Mouse (Mus musculus) A20 (cell line): ENCODE measurements around the gene Tex9.

Source experiments
- DNase-seq: peaks from one replicate; pipeline ENCODE4 v3.0.0-alpha.2; 2011; ENCODE audit warnings: low read depth, low spot score

Gene Tex9

DNA sequence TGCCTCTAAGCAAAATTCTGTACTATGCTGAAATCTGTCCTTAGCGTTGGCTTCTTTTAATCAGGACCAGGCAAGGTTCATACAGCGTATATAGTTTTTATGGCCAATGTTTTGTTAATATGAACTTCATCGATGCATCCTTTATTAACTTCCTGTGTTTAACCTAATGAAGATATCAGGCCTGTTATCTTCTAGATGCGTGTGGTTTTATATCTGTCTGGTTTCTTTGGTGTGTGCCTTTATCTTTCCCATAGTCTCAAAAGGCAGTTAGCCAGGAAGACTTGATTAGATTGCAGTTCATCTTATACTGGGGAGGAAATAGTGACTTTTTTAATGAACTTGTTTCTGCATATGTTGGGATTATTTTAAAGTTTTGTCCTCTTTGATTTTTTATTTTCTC lies 51.7 kb downstream of the Tex9 start:
- DNase-seq: no peak

DNA sequence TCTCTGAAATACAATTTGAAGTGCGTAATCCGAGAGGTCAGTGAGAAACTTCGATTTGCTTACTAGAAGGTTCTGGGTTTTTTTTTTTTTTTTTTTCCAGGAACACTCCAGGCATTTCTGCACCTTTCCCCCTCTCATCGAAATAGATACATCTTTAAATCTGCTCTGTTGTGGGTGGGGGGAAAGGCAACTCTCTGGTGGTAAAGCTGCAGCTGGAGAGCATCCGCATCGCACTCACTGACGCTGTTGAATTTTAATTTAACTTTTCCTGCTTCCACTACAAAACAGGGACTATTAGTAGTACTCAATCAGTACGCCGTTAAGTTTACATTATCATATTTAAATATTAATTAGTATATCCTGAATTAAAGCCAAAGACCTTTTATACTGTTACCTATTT lies 53.3 kb downstream of the Tex9 start:
- DNase-seq: no peak

DNA sequence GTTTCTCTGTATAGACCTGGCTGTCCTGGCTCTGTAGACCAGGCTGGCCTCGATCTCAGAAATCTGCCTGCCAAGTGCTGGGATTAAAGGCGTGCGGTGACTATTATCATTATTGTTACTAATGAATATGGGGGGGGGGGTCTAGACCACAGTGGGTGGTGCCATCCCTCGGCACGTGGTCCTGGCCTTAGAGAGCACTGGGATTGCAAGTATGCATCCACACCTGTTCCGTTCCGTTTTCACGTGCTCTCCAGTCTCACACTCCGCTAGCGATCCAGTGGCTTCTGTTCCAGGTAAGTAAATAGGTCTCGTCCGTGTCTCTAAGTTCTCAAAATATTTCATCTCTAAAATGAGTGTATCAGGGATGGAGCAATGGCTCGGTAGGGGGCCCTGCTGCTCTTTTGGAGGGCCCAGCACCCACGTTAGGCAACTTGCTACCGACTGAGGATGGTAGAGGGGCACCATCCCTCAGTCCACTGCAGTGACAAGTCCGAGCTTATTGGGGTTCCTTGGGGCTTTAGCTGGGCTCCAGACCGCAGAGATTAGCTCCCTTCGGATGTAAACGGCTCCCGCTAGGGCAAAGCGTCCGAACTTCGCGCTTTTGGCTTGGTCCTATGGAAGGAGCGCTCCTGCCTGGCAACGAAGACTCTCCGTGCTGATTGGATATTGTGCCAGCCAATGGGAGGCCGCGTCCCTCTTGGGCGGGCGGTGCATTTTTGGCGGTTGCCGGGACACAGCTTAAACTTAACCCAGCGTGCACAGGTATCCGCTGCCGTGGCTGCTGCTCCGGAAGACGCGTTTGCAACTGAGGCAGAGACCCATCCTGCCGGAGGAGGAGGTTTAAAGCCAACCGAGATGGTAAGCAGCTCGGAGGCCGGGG lies 54.0 kb downstream of the Tex9 start, which contains the start of gene Mns1:
Gene Mns1, plus strand, starts transcription at position 190 of the 880 bp plus-strand sequence.
- DNase-seq: peak; percentile 95

DNA sequence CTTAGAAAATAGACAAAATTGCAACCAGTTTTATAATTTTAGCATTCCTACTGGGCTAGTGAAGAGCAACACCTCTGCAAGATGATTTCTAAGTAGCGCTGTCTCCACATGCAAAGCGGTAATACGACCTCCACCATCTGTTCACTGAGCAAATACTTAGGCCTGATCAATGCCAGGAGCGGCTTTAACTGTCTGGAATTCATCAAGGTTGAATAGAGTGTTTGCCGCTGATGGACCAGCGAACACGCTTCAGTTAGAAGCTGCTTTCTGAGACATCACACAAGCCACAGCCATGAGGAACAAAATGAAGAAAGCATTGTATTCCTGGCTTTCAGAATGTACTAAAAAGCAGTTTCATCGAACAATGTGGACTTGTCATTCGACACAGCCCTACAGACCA lies 57.1 kb downstream of the Tex9 start:
- DNase-seq: no peak

DNA sequence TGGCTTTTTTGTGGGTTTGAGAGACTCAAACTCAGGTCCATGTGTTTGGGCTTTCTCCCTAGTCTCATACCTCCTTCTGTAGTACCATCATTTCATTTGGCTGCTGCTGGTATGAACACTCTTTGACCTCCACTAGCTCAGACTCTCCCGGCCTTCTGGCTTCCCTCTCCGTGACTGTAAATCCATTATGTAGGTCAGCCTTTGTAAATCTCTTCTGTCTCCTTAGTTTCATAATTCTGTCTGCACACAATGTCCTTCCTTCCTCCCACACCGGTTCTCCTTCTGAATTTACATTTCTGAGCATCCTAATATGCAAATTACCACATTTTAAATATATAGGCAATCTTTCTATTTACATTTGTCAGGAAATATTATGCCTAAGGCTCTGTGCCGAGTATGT lies 64.2 kb downstream of the Tex9 start:
- DNase-seq: no peak

DNA sequence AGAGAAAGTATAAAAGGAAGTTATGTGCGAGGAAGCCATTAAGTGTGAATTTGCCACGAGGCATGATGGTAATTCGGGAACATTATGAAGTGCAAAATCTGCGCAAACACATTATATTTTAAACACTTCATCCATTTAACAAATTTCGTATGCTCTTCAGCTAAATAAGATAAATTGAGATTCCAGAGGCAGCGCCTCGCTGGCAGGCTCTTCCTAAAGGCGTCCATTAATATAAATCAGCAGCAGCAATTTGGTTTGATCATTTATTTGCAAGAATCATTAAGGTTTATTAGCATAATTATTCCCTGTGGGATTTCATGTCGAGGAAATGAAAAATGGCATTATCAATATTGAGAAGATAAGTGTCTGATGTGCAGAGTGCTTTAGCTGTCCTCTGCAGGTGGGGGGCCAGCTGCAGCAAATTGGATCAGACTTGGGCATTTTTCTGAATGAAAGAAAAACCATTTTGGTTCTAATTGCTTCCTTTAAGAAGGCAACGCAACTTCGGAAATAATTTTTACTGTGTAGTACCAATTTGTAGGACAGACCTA lies 66.6 kb downstream of the Tex9 start:
- DNase-seq: no peak

DNA sequence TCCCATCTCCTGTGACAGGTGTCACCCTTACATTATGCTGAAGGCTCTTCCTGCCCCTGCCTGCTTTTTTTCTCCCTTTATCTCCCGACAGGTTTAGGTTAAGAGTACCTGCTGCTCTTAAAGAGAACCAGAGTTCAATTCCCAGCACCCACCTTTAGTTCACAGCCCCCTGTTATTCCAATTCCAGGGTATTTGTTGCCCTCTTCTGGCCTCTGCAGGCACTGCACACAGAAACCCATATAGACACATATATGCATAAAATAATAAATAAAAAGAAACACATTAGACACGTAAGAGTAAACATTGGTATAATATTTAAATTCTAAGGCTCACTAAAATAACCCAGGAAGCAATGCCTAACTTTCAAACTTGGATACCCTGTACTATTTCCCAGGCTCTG lies 69.3 kb downstream of the Tex9 start:
- no peak for DNase-seq

DNA sequence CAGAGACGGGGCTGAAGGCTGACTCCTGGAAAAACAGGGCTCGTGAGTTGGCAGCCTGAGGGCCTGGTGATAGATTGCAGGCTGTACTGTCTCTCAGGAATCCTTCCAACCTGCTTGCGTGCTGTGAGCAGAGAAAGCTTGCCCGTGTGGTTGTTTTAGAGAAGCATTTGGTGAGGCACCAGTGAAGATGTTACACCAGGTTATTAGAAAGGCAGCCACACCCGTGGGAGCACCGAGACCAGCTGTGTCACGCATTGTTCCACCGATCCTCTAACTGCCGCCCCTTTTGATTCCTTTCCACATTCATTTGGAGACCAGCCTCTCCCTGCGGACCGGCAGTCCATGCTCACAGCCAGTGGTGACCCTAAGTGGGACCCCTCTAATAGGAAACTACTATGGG lies 69.7 kb downstream of the Tex9 start:
- no peak for DNase-seq

DNA sequence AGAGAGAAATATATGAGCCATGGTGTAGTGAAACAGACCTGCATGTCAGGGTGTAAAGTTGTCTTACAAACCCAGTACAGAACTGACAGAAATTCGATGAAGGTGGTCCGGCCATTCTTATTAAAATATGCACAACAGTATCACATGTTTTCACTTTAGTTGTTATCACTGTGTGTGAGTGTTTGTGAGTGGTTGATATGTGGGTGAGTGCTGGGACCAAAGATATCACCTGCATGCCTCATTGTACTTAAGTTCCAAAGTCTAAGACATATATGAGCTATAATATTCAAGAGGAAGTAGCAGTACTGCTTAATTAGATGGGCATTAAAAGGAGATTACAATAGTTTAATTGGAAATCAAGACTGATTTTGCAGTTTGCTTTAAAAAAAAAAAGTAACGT lies 71.5 kb downstream of the Tex9 start:
- no peak for DNase-seq

DNA sequence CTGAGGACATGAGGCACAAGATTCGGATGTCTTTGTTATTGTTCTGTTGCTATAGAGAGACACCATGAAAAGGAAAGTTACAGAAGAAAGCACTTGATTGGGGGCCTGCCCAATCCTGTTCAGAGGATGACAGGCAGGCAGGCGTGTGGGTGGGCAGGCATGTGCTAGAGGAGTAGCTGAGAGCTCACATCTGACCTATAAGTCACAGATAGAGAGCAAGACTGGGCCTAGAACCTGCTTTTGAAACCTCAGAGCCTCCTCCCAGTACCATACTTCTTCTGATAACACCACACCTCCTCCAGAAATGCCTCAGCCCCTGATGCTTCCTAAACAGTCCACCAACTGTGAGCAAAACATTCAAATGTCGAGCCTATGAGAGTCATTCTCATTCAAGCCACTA lies 73.6 kb downstream of the Tex9 start:
- no peak for DNase-seq

DNA sequence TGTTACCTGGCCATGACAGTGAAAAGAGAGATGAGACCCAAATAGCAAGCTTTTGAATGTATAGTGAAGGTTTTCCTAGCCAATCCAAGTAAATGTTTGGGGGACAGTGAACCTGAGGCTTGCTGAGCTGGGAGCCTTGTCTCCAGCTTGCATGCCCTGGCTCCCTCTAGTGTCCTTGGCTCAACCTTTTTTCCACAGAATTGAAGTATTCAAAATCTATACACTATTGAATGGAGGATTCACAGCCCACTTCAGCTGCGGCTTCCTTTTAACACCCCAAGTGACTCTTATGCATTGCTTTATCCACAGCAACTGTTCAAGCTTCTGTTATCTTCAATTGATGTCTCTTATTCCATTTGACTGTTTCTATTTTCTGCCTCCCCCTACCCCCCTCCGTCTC lies 80.3 kb downstream of the Tex9 start:
- DNase-seq: no peak

DNA sequence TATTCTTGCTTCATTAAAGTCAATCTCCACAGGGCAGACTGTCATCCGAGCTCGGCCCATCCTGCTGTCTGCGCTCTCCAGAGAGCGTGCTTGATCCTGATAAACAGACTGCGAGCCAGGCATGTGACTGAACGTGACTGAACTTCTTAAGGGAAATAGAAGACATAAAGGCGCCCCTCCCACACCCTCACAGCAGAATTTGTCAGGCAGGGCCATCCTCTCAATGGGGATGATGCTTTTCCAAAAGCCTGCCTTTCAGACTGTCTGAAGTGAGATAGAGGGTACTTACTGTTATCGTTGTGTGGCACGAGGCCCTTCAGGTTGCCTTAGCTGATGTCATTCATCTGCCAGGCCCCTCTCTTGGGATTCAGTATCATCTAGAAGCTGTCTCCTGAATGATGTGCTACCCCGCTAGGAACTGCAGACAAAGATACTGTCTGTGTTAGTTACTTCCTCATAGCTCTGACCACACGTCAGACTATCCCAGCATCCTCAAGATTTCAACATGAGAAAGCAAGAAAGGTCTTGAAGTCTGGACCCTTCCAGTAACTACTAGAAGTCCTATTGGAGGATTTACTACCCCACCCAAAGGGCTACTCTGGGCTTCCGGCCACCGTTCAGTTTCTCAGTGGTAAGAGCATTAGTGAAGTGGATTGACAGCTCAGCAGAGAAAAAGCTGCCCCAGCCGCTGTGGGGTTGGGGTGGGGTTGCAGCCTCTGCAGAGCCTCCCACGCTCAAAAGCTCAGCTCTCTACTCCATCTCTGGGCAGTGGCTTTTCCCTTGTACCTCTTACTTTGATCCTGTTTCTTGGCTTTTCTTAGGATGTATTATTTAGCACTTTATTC lies 82.4 kb downstream of the Tex9 start:
- no peak for DNase-seq

DNA sequence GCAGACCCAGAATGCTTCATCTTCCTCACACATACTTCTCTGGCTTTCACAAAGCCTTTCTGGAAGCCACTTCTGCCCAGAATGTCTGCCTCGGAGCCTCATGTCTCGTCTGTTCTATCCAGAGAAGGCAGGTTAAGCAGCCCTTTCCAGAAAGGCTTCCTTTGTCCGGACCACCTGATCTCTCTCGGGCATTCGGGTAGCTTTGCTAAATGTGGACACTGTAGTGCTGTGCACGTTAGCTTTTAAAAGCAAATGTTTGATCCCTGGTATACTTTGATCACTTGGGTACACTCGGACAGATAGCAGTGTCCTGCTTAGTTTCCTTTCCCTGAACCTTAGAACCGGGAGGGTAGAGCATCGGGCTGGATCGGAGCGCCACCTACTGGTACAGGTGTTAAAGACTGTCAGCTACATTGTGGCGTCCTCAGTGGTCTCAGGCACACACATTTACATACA lies 83.9 kb downstream of the Tex9 start:
- DNase-seq: peak; percentile 90

DNA sequence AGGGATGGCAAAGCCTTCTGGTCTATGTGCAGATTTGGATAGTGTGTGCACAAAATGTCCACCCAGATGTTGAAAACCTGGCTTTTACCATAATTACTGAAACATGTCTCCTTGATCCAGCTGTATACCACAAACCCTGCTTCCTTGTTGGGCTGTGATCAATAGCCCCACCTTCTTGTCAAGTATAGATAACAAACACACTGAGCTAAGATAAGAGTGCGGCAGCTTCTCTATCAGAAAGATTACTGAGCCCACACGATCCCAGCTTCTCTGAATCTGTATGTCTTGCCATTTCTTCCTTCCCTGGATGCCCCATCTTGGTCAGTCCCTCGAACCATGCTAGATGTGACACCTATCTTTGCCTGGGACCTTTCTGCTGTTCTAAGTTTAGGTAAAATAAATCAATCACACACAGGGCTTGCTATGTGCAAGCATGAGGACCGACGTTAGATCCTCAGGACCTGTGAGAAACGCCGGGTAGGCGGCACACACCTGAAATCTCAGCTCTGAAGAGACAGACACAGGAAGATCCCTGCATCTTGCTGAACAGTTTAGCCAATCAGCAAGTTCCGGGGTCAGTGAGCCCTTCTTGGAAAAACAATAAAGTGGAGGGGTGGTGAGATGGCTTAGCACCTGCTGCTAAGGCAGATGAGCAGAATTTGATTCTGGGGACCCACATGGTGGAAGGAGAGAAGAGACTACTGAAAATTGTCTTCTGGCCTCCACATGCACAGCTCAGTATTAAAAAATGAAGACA lies 86.0 kb downstream of the Tex9 start:
- no peak for DNase-seq

DNA sequence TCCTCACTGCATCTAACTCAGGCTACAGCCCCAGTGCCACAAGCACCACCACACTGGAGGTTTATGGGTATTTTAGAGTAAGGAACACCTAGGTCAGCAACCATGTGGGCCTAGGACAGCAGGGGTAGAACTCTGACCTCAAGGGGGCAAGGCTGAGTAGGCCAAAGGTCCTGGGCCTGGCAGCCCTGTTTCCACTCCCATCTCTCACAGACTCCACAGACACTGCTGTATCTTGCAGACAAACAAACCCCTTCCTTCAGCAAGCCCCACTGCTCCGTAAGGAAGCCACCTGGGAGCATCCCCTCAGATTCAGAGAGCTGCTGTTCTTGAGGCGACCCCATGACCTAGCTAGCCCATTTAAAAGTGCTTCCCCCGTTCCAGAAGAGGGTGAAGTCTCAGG lies 87.1 kb downstream of the Tex9 start:
- no peak for DNase-seq

DNA sequence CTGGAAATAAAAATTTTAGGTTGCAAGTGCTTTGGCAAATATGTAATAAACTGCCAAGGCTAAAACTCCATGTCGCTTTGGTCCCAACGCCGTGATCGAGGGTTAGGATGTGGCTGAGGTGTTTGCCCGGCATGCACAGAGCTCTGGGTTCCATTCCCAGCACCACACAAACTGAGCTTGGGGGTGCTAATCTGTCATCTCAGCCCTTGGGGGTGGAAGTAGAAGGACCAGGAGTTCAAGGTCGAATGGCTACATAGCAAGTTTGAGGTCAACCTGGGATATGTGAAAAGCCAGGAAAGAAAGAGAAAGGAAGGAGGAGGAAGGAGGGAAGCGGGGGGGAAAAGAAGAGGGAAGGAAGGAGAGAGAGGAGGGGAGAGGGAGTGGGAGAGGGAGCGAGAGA lies 87.6 kb downstream of the Tex9 start:
- DNase-seq: no peak

DNA sequence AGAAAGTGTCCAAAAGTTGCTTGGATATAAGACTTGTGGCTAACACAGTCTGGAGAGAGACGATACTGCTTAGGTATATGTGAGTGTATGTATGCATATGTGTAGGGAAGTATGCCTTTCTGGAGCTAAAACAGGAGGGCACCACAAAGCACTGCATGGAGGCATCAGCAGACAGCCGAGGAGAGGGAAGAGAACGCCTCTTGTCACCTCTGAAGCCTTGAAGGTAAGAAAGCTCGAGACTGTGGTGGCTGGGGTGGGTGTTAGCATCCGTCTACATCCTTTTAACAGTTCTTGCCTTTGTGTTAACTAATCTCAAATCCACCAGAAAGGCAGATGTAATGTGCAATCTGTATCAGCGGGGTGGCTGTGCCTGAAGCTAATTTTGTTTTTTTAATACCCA lies 88.6 kb downstream of the Tex9 start:
- no peak for DNase-seq

DNA sequence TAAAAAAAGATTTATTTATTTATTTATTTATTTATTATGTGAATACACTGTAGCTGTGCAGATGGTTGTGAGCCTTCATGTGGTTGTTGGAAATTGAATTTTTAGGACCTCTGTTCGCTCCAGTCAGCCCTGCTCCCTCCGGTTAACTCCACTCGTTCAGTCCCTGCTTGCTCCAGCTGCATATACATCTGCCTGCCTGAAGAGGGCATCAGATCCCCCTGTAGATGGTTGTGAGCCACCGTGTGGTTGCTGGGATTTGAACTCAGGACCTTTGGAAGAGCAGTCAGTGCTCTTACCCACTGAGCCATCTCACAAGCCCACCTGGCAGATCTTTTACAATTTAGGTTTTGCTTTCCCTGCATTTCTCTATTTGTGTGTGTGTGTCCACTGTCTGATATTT lies 90.2 kb downstream of the Tex9 start:
- DNase-seq: peak; percentile 35
